Mouse (Mus musculus) stomach, postnatal 0 days (tissue): ENCODE measurements around the gene Pdlim7. TPM values are rescaled to one million over a fixed set of nuclear protein-coding genes. Genes with fewer than 3 reads are reported as not detected.
A peak's percentile ranks its signal among the peaks of the same experiment; 100 is the strongest.

ENCODE experiments used
- ATAC-seq: fragments of 200-750 bp; cut with Nextera tagmentation; 2 replicates; pipeline ENCODE4 v1.8.0; 2017; ENCODE audit not compliant: low FRiP score, low TSS enrichment
- DNase-seq: peaks from one replicate; pipeline ENCODE4 v3.0.0-alpha.2; 2016; ENCODE audit warnings: low spot score
- H3K27ac ChIP-seq: fragments of 300-500 bp; sonication (generic); replicated peaks from 2 replicates; pipeline ENCODE4 v1.5.1; 2014; ENCODE audit warnings: mild to moderate bottlenecking, control low read depth
- H3K27me3 ChIP-seq: fragments of 300-500 bp; sonication (generic); 2 replicates; pipeline ENCODE4 v1.6.1; 2014; ENCODE audit warnings: low read length; ENCODE audit not compliant: control insufficient read depth, insufficient read depth
- H3K36me3 ChIP-seq: fragments of 300-500 bp; sonication (generic); 2 replicates; pipeline ENCODE4 v1.6.1; 2014; ENCODE audit warnings: low read length, mixed read lengths; ENCODE audit not compliant: control insufficient read depth, insufficient read depth
- H3K4me1 ChIP-seq: fragments of 300-500 bp; sonication (generic); replicated peaks from 2 replicates; pipeline ENCODE4 v1.6.1; 2014; ENCODE audit warnings: antibody characterized with exemption; ENCODE audit not compliant: control insufficient read depth, insufficient read depth
- H3K4me2 ChIP-seq: fragments of 300-500 bp; sonication (generic); replicated peaks from 2 replicates; pipeline ENCODE4 v1.6.1; 2014; ENCODE audit warnings: low read depth, mild to moderate bottlenecking, control low read depth, moderate library complexity
- H3K4me3 ChIP-seq: fragments of 300-500 bp; sonication (generic); 2 replicates; pipeline ENCODE4 v1.5.1; 2014; ENCODE audit warnings: low read depth, low read length, control low read depth
- H3K9ac ChIP-seq: fragments of 300-500 bp; sonication (generic); 2 replicates; pipeline ENCODE4 v1.6.1; 2014; ENCODE audit warnings: mild to moderate bottlenecking, low read length, control low read depth, mixed read lengths
- H3K9me3 ChIP-seq: fragments of 300-500 bp; sonication (generic); 2 replicates; pipeline ENCODE4 v1.6.1; 2016; ENCODE audit warnings: low read length; ENCODE audit not compliant: control insufficient read depth
- CTCF ChIP-seq: IDR thresholded peaks from 2 replicates; pipeline ENCODE4 v1.5.1; 2016; ENCODE audit warnings: antibody characterized with exemption, low read depth, mild to moderate bottlenecking, moderate library complexity
- EP300 ChIP-seq: optimal IDR thresholded peaks from 2 replicates; pipeline ENCODE3; 2016; ENCODE audit warnings: antibody characterized with exemption
- WGBS: fragments of 180-500 bp; shearing (Covaris S2); extraction: QIAGEN DNeasy Blood & Tissue Kit; methylation state at CpG from one replicate; pipeline ENCODE4 v1.1.7; 2014; 5-methylcytosine and 5-hydroxymethylcytosine counted together
- polyA plus RNA-seq: library from polyadenylated mRNA; unstranded; fragments of >200 nt; fragmentation: Nextera tagmentation; extraction: Ambion mirVana; gene quantifications from 2 replicates; pipeline ENCODE4 v1.2.1, GENCODE M21; 2015

The Pdlim7 gene
- polyA plus RNA-seq, 1 experiment from 2014 or later: 193 TPM

- H3K27ac ChIP-seq: no peak overlapping the region
- no peaks in the 10 kb centered on the region for H3K27me3 ChIP-seq
- no peak for TF ChIP-seq CTCF
- no peak for TF ChIP-seq EP300
- no peaks in the 10 kb centered on the region for H3K36me3 ChIP-seq
- no peaks in the 10 kb centered on the region for H3K9me3 ChIP-seq
- no peak for DNase-seq
- no peak overlapping the region for H3K4me3 ChIP-seq
- no peak overlapping the region for H3K4me2 ChIP-seq
- 0 out of 2 replicates have a peak, but pooled peaks have one; percentile 7 for ATAC-seq
- 90% methylated on average over 23 of the region's 23 CpGs for WGBS
- no peaks in the 10 kb centered on the region for H3K4me1 ChIP-seq
- no peak overlapping the region for H3K9ac ChIP-seq
Measured at GRCm38 (mm10) chr13:55523951-55524600, 10.6 kb upstream of the Pdlim7 start.

GRCm38 (mm10) chr13:55523278-55523677 is 9.8 kb upstream of the Pdlim7 start:
- ATAC-seq (peak; percentile 19; the same call in 1 of the 2 replicates), DNase-seq (no peak)
- TF ChIP-seq CTCF (no peak), EP300 (no peak)
- Histone ChIP-seq H3K27ac (no peak overlapping the region), H3K9me3 (no peaks in the 10 kb centered on the region), H3K4me3 (no peak overlapping the region), H3K4me1 (no peaks in the 10 kb centered on the region), H3K36me3 (no peaks in the 10 kb centered on the region), H3K9ac (no peak overlapping the region), H3K27me3 (no peaks in the 10 kb centered on the region), H3K4me2 (no peak overlapping the region)
- WGBS: 72% methylated on average over 17 of the region's 17 CpGs

DNA sequence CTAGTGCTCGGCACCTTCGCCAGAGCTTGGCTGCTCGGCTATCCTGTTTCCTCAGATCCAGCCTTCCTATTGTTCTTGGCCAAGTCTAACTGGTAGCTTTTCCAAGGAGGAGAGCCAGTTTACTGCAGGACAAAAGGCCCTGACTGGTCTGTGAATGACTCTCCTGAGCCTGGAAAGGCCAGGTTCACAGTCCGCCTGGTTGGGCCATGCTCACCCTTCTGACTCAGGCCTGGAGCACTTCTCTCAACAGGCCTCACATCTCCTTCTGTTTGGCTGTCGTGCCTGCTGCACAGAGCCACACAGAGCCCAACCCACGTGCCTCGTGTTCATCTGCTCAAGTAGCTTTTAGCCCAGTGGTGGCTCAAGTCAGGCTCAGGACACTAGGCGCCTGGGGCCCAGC is 9.3 kb upstream of the Pdlim7 start:
- ATAC-seq (no peak), DNase-seq (no peak)
- TF ChIP-seq EP300: no peak
- no peak for TF ChIP-seq CTCF
- Histone ChIP-seq H3K27me3 (no peaks in the 10 kb centered on the region), H3K36me3 (no peaks in the 10 kb centered on the region), H3K4me2 (no peak overlapping the region), H3K4me3 (no peak overlapping the region), H3K9me3 (no peaks in the 10 kb centered on the region), H3K27ac (no peak overlapping the region), H3K4me1 (no peaks in the 10 kb centered on the region), H3K9ac (no peak overlapping the region)
- WGBS: 65% methylated on average over 8 of the region's 8 CpGs

- DNase-seq (no peak), ATAC-seq (no peak)
- no peaks in the 10 kb centered on the region for H3K4me1 ChIP-seq
- no peak overlapping the region for H3K9ac ChIP-seq
- no peak overlapping the region for H3K4me2 ChIP-seq
- no peak overlapping the region for H3K27ac ChIP-seq
- H3K27me3 ChIP-seq: no peaks in the 10 kb centered on the region
- H3K4me3 ChIP-seq: no peak overlapping the region
- no peaks in the 10 kb centered on the region for H3K36me3 ChIP-seq
- no peaks in the 10 kb centered on the region for H3K9me3 ChIP-seq
- 74% methylated on average over 4 of the region's 4 CpGs for WGBS
- TF ChIP-seq CTCF: no peak
- no peak for TF ChIP-seq EP300
Measured at GRCm38 (mm10) chr13:55519606-55520005, 6.1 kb upstream of the Pdlim7 start.

GRCm38 (mm10) chr13:55516955-55517354 is 3.5 kb upstream of the Pdlim7 start:
- no peak for TF ChIP-seq EP300
- peak; percentile 94 for TF ChIP-seq CTCF
- Histone ChIP-seq H3K27me3 (no peaks in the 10 kb centered on the region), H3K9ac (no peak overlapping the region), H3K4me1 (0 out of 2 replicates have a peak, but pooled peaks cover 3% of the 10 kb centered on the region), H3K9me3 (no peaks in the 10 kb centered on the region), H3K27ac (no peak overlapping the region), H3K36me3 (no peaks in the 10 kb centered on the region), H3K4me2 (no peak overlapping the region), H3K4me3 (no peak overlapping the region)
- 5% methylated on average over 5 of the region's 5 CpGs for WGBS
- ATAC-seq (no peak), DNase-seq (peak; percentile 88)

DNA sequence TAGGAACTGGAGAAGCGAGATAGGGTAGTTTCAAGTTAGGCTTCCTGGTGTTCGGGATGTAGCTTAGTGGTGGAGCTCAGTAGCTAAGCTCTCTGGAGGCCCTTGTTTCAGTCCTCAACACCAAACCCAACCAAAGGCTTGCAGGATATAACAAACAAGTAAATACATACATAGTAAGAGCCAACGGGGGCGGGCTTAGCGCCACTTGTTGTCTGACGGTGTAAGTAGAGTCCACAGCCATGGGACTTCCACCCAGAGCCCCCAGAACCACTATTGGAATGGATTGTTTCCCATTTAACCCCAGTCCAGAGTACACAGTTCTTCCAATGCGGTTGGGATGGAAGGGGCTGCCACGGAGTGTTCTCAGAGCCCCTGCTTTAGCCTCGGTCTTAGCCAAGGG is 352 bp upstream of the Pdlim7 start:
- H3K36me3 ChIP-seq: peaks cover 3% of the 10 kb centered on the region
- H3K9me3 ChIP-seq: no peaks in the 10 kb centered on the region
- H3K27ac ChIP-seq: no peak overlapping the region
- no peak for ATAC-seq
- H3K9ac ChIP-seq: no peak overlapping the region
- H3K4me3 ChIP-seq: peak overlapping the region; percentile 90
- WGBS: 36% methylated on average over 9 of the region's 9 CpGs
- H3K27me3 ChIP-seq: no peaks in the 10 kb centered on the region
- H3K4me1 ChIP-seq: peaks cover 14% of the 10 kb centered on the region
- TF ChIP-seq EP300: no peak
- no peak for TF ChIP-seq CTCF
- H3K4me2 ChIP-seq: peak overlapping the region; percentile 68
- no peak for DNase-seq
